Mouse (Mus musculus) lung, postnatal 4 days (tissue): ENCODE results near the gene Nfat5.

ENCODE experiments used
- DNase-seq, 2 experiments: peaks; one replicate each; pipeline ENCODE4 v3.0.0; 2021

Nfat5 gene

DNA sequence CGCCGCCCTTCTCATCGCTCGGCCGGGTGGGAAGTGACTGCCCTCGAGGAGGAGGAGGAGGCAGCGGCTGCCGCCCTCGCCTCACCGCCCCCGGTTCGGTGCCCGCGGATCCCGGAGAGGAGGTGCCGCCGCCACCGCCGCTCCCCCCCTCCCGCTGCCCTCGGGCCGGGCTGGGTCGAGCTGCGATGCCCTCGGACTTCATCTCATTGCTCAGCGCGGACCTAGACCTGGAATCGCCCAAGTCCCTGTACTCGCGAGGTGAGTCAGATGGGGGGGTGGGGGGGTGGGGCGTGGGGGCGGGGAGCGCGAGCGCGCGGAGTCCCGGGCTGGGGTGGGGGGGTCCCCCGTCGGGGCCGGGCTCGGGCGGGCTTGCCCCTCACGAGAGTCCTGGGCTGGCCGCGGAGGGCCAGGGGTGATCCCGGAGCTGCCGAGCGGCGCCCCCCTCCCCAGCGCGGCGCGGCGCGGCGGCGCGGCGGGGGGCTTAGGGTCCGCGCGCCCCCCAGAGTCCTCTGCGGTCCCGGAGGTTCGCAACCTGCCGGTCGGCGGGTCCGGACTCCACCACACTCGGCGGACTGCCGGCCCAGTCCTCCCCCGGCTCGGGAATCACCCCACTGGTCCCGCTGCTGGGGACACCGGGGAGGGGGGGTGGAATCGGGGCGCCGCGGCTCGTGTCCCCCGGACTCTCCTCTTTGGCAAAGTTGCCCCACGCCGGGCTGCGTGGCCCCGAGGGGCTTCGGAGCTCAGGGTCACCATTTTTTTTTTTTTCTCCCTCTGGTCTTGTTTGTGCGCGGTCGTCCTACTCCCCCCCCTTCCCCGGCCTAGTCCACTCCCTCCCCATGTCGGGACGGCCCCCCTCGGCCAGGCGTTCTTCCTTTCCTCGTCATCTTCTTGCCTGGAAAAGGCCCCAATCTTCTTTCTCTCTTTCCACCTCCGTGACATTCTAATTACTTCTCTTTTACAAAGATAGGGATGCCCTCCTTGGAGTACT, 665 bp downstream of the Nfat5 start:
- DNase-seq, result peak; percentile 70 to 74

- no peak for DNase-seq
These were observed 2.2 kb downstream of the Nfat5 start for GRCm38 (mm10) chr8:107295450-107295849.

GRCm38 (mm10) chr8:107311876-107312275, 18.6 kb downstream of the Nfat5 start:
- DNase-seq, result no peak

DNA sequence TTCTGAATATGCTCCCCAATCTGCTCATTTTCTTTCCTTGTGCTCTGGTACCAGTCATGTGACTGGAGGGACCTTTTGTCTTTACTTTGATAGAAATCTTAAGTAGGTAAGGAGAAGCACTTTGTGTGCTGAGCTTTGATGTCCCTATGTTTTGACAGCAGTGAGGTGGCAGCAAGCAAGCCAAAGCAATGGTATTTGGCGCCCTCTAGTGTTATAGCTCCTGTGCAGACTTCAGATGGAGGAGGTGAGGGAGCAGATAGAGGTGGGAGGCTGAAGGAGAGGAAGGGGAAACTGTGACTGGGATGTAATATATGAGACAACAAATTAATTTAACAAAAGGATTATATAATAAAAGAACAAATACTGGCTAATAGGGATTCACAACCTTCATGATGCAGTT, 30.9 kb downstream of the Nfat5 start:
- peak; percentile 52 to 83 for DNase-seq

GRCm38 (mm10) chr8:107329595-107329994, 36.3 kb downstream of the Nfat5 start:
- peak; percentile 15 to 20 for DNase-seq

GRCm38 (mm10) chr8:107336480-107336879, 43.2 kb downstream of the Nfat5 start:
- DNase-seq, result no peak

DNA sequence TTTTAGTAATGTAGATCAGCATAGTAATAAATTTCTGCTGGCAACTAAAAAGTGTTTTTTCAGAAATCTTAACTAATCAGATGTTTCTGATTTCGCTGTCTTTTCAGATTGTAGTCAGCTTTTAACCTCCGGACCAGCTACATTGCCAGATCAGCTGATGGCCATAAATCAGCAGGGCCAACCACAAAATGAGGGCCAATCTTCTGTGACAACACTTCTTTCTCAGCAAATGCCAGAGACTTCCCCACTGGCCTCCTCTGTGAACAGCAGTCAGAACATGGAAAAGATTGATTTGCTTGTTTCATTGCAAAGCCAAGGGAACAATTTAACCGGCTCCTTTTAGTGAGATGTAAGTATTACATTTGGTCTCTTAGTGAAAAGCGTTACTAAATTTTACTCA, 77.0 kb downstream of the Nfat5 start:
- no peak for DNase-seq

GRCm38 (mm10) chr8:107377346-107377745, 84.1 kb downstream of the Nfat5 start:
- no peak for DNase-seq

- no peak for DNase-seq
These were observed 87.5 kb downstream of the Nfat5 start for GRCm38 (mm10) chr8:107380734-107381133.

GRCm38 (mm10) chr8:107381666-107382065, 88.4 kb downstream of the Nfat5 start:
- DNase-seq, result no peak

DNA sequence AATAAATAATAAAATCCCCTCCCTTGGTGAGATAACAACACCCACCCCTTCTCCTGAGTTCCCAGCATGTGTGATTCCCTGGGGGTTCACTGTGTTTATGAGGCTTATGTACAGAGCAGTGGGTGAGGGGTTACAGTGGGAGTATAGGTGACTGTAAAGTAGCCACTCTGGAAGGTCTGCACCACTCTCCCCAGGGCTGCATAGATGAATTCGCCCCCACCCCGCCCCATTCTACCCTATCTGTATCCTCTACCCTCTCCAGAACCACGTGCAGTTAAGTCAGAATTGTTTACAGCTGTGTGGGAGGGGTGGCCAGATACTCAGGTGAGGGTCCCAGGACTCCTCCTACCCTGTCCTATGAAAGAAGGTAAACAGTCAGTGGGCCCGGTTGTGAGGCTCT, 89.6 kb downstream of the Nfat5 start:
- no peak for DNase-seq

DNA sequence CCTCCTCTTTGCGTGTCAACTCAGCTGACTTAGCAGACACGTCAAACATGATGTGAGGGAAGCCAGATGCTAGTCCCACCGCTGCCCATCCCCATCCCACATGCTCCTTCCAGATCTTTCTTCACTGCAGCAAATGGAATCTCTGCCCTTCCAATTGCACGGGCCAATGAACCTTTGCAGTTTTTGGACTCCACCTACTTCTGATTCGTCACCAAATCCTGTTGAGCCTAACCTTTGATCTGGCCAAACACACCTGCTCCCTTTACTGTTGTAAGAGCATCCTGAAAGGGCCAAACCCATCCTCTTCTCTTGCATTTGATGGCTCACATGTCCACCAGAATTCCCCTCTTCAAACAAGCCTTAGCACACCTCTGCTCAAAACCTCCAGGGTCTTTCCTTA, 91.4 kb downstream of the Nfat5 start:
- no peak for DNase-seq

GRCm38 (mm10) chr8:107385063-107385462, 91.8 kb downstream of the Nfat5 start:
- no peak for DNase-seq

DNA sequence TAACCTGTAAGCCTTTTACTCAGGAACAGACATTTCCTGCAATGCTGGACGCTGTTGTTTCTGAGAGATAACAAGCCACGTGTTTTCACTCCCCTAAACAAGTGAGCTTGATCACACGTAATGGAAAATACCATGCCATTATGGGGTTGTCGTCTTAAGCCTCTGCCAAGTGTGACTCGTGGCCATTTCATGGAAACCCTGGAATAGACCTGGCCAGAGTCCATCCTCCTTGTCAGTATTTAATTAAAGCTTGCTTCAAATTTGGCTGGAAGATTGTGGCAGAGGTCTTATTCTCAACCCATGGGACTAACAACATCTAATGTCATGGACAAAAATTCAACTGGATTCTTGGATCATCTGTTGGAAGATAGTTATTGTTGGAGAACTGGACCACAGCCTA, 92.9 kb downstream of the Nfat5 start:
- DNase-seq, result peak in 1 of 2 experiments; percentile 12

DNA sequence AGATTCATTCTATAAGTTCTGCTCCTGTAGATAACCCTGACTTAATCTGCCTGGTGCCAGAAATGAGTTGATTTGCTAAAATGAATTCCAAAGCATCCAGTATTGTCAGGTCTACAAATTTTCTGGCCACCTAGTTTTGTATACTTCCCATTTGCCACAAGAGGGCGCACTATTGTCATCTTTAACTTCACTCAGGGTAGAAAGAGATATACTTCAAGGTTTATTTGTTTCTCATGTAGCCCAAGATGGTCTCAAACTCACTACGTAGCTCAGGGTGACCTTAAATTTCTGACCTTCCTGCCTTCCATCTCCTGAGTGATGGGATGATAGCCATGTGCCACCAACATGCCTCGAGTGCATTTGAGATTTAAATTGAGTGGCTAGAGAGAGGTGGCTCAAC, 93.4 kb downstream of the Nfat5 start:
- DNase-seq, result peak in 1 of 2 experiments; percentile 17

DNA sequence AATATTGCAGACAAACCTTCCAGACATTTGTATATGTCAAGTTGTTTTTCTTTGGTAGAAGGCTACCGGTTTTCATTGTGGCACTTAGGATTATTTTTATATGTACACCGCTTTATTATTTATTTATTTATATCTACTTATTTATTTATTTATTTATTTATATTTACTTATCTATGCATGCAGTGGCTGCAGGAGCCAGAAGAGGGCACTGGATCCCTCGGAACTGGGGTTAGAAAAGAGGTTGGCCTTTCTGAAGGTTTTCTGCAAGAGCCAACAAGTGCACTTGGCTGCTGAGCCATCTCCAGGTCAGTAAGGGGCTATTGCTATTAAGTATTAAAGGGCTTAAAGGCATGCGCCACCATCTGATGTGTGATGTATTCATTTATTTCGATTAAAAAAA, 94.6 kb downstream of the Nfat5 start:
- DNase-seq, result peak; percentile 30 to 35

- DNase-seq, result peak; percentile 40 to 65
These were observed 96.3 kb downstream of the Nfat5 start for GRCm38 (mm10) chr8:107389557-107389956.

- DNase-seq, result no peak
These were observed 97.3 kb downstream of the Nfat5 start for GRCm38 (mm10) chr8:107390476-107391135.

DNA sequence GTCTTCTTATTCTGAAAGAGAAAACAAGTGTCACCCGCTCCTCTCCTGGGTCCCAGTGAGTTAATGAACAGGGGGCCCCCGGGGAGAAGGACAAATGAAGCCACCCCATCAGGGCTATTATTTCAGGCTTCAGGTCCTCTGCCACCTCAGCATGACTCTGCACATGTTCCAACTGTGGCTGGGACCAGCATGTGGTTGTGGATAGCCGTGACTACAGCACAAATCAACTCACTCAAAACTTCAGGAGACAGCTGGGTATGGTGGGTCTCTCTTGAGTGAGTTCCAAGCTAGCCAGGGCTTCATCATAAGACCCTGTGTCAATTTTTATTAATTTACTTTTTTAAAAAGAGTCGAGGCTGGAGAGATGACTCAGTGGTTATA, 97.9 kb downstream of the Nfat5 start:
- DNase-seq, result no peak

GRCm38 (mm10) chr8:107395397-107395796, 102.1 kb downstream of the Nfat5 start:
- DNase-seq, result no peak

- no peak for DNase-seq
These were observed 102.9 kb downstream of the Nfat5 start for GRCm38 (mm10) chr8:107396106-107396670.

DNA sequence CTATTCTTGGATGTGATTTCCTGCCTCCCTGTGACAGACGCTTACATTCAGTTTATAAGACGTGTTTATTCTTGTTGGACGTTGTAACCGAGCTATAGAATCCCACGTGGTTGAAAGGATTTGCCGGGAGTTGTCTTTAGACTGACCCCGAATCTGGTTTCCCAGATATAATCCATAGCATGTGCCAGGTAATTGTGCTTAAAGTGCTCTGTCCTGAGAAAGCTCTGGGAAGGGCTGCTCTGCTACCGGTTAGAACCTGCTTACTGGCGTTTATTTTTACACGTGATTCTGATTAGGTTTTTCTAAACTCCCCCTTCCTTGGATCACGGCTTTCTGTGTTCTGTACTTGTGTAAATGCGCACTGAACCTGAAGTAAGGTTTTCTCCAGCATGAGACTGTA, 104.4 kb downstream of the Nfat5 start:
- DNase-seq, result no peak

GRCm38 (mm10) chr8:107399495-107399894, 106.2 kb downstream of the Nfat5 start:
- DNase-seq, result no peak

DNA sequence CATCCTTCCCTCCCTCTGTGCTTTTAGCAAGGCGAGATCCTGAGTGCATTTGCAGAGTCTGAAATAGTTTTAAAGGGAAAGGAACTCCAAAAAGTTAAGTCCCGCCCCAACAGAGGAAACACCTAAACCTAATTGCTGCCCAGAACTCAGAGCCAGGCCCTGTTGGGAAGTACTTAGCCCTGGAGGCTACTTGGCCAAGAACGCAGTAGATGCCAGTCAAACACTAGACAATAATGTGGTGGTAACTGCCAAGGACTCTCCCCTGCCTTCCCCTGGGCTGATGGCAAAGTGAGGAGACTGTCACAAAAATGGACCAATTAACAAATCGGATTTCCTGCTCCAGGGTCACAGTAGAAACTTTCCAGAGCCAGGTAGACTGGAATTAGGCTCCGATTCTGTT, 108.6 kb downstream of the Nfat5 start:
- DNase-seq, result no peak
